ENCODE assay signal across 30 mouse cellular contexts in genomic region chr3:42516286-42516685, GRCm38 (mm10).
"Had no signal": no experiment of that assay in that cellular context is flagged by ENCODE, and none has a peak within 500 bp of the region (broad histone marks: within the 10 kb centered on the region; RNA-seq: fewer than 3 reads in every experiment).

No protein-coding gene starts in this region.

- H3K36me3 ChIP-seq: limb, embryonic 10.5 days; limb, embryonic 12.5 days; limb, embryonic 13.5 days; limb, embryonic 15.5 days; liver, embryonic 12.5 days; liver, embryonic 13.5 days; liver, embryonic 15.5 days; lung, embryonic 15.5 days; midbrain, embryonic 10.5 days; midbrain, embryonic 12.5 days; midbrain, embryonic 13.5 days had no signal

- H3K27ac ChIP-seq: left cerebral cortex, adult 2 months; limb, embryonic 10.5 days; limb, embryonic 12.5 days; limb, embryonic 13.5 days; limb, embryonic 15.5 days; liver, embryonic 12.5 days; liver, embryonic 13.5 days; liver, embryonic 14.5 days; liver, embryonic 15.5 days; lung, embryonic 15.5 days; macrophage; midbrain, embryonic 10.5 days; midbrain, embryonic 12.5 days had no signal

- H3K9ac ChIP-seq: limb, embryonic 12.5 days; limb, embryonic 13.5 days; limb, embryonic 15.5 days; liver, embryonic 12.5 days; liver, embryonic 13.5 days; liver, embryonic 14.5 days; liver, embryonic 15.5 days; liver, postnatal 0 days; lung, embryonic 14.5 days; lung, embryonic 15.5 days; midbrain, embryonic 12.5 days; midbrain, embryonic 13.5 days had no signal

- H3K4me1 ChIP-seq: limb, embryonic 10.5 days; limb, embryonic 12.5 days; limb, embryonic 13.5 days; limb, embryonic 15.5 days; liver, embryonic 12.5 days; liver, embryonic 13.5 days; liver, embryonic 15.5 days; lung, embryonic 15.5 days; megakaryocyte, embryonic 14.5 days; midbrain, embryonic 10.5 days; midbrain, embryonic 12.5 days had no signal

- DNase-seq: left cerebral cortex, postnatal 4 days; liver; liver, embryonic 13.5 days; liver, postnatal 0 days; lung, adult 18-20 months; lung, adult 2 months; lung, embryonic 14.5 days; lung, postnatal 10 days; lung, postnatal 14 days; lung, postnatal 36 days; lung, postnatal 4 days; midbrain, embryonic 14.5 days had no signal

- ATAC-seq: liver, embryonic 12.5 days; liver, postnatal 0 days; lung, postnatal 0 days; midbrain, embryonic 13.5 days had no signal

- H3K4me3 ChIP-seq: left cerebral cortex, adult 2 months; limb, embryonic 10.5 days; limb, embryonic 12.5 days; limb, embryonic 13.5 days; limb, embryonic 15.5 days; liver, embryonic 12.5 days; liver, embryonic 13.5 days; liver, embryonic 15.5 days; lung, embryonic 15.5 days; megakaryocyte, embryonic 14.5 days; midbrain, embryonic 10.5 days; midbrain, embryonic 12.5 days; midbrain, embryonic 13.5 days; myocyte had no signal

- H3K27me3 ChIP-seq: limb, embryonic 12.5 days; limb, embryonic 13.5 days; limb, embryonic 15.5 days; liver, embryonic 12.5 days; liver, embryonic 13.5 days; liver, embryonic 15.5 days; lung, embryonic 15.5 days; megakaryocyte, embryonic 14.5 days; midbrain, embryonic 12.5 days; midbrain, embryonic 13.5 days had no signal

- H3K4me2 ChIP-seq: limb, embryonic 12.5 days; limb, embryonic 13.5 days; limb, embryonic 15.5 days; liver, embryonic 11.5 days; liver, embryonic 12.5 days; liver, embryonic 13.5 days; liver, embryonic 15.5 days; lung, embryonic 14.5 days; lung, embryonic 15.5 days; midbrain, embryonic 11.5 days; midbrain, embryonic 12.5 days; midbrain, embryonic 13.5 days had no signal

- H3K9me3 ChIP-seq: limb, embryonic 10.5 days; limb, embryonic 12.5 days; limb, embryonic 13.5 days; limb, embryonic 15.5 days; liver, embryonic 13.5 days; liver, embryonic 15.5 days; lung, embryonic 15.5 days; midbrain, embryonic 10.5 days; midbrain, embryonic 12.5 days; midbrain, embryonic 13.5 days had no signal
